Mouse (Mus musculus) hindbrain, embryonic 11.5 days (tissue): ENCODE measurements around the gene Aldh3b2. TPM values are rescaled to one million over a fixed set of nuclear protein-coding genes. Genes with fewer than 3 reads are reported as not detected.

Source experiments
- ATAC-seq: fragments of 200-750 bp; cut with Nextera tagmentation; 2 replicates; pipeline ENCODE4 v1.8.0; 2017; ENCODE audit warnings: mild to moderate bottlenecking, moderate TSS enrichment, moderate library complexity; ENCODE audit not compliant: low FRiP score
- DNase-seq: peaks from one replicate; pipeline ENCODE4 v3.0.0-alpha.2; 2015; ENCODE audit warnings: low spot score
- H3K27ac ChIP-seq: fragments of 300-500 bp; sonication (generic); 2 replicates; pipeline ENCODE4 v1.5.1; 2014; ENCODE audit warnings: mild to moderate bottlenecking, low read depth, low read length
- H3K27me3 ChIP-seq: fragments of 300-500 bp; sonication (generic); 2 replicates; pipeline ENCODE4 v1.6.1; 2014; ENCODE audit warnings: mild to moderate bottlenecking, low read length, moderate library complexity, mixed read lengths; ENCODE audit not compliant: control insufficient read depth, insufficient read depth
- H3K36me3 ChIP-seq: fragments of 300-500 bp; sonication (generic); 2 replicates; pipeline ENCODE4 v1.6.1; 2014; ENCODE audit warnings: mild to moderate bottlenecking, low read length, moderate library complexity, mixed read lengths; ENCODE audit not compliant: control insufficient read depth, insufficient read depth
- H3K4me1 ChIP-seq: fragments of 300-500 bp; sonication (generic); replicated peaks from 2 replicates; pipeline ENCODE4 v1.6.1; 2014; ENCODE audit warnings: low read length, mixed read lengths; ENCODE audit not compliant: control insufficient read depth, insufficient read depth
- H3K4me2 ChIP-seq: fragments of 300-500 bp; sonication (generic); replicated peaks from 2 replicates; pipeline ENCODE4 v1.6.1; 2014; ENCODE audit warnings: mild to moderate bottlenecking, low read depth, low read length
- H3K4me3 ChIP-seq: fragments of 300-500 bp; sonication (generic); 2 replicates; pipeline ENCODE4 v1.5.1; 2014; ENCODE audit warnings: low read depth, low read length
- H3K9ac ChIP-seq: fragments of 300-500 bp; sonication (generic); 2 replicates; pipeline ENCODE4 v1.6.1; 2014; ENCODE audit warnings: low read depth, low read length
- H3K9me3 ChIP-seq: fragments of 300-500 bp; sonication (generic); 2 replicates; pipeline ENCODE4 v1.6.1; 2016; ENCODE audit warnings: low read length; ENCODE audit not compliant: control insufficient read depth
- WGBS: fragments of 180-500 bp; shearing (Covaris S2); extraction: QIAGEN DNeasy Blood & Tissue Kit; methylation state at CpG from one replicate; pipeline ENCODE4 v1.1.7; 2014; 5-methylcytosine and 5-hydroxymethylcytosine counted together
- polyA plus RNA-seq: library from polyadenylated mRNA; unstranded; fragments of >200 nt; fragmentation: Nextera tagmentation; extraction: Ambion mirVana; gene quantifications from 2 replicates; pipeline ENCODE4 v1.2.1, GENCODE M21; 2014

Gene Aldh3b2
- polyA plus RNA-seq, 1 experiment from 2014 or later, result 2.3 TPM

- Histone ChIP-seq H3K27ac (no peak overlapping the region), H3K4me1 (no peaks in the 10 kb centered on the region), H3K9ac (no peak overlapping the region), H3K27me3 (no peaks in the 10 kb centered on the region), H3K36me3 (no peaks in the 10 kb centered on the region), H3K4me3 (no peak overlapping the region), H3K9me3 (no peaks in the 10 kb centered on the region), H3K4me2 (no peak overlapping the region)
- WGBS, result 70% methylated on average over 10 of the region's 10 CpGs
- no peak for ATAC-seq
- no peak for DNase-seq
These were observed 45.9 kb downstream of the Aldh3b2 start for GRCm38 (mm10) chr19:4017921-4018587.

- peak; percentile 35; the same call in 1 of the 2 replicates for ATAC-seq
These were observed 46.8 kb downstream of the Aldh3b2 start for GRCm38 (mm10) chr19:4018743-4019583.

GRCm38 (mm10) chr19:4023185-4023584, 51.1 kb downstream of the Aldh3b2 start:
- ATAC-seq, result no peak
- no peak overlapping the region for H3K9ac ChIP-seq
- H3K27ac ChIP-seq, result no peak overlapping the region
- no peak for DNase-seq
- H3K4me1 ChIP-seq, result no peaks in the 10 kb centered on the region
- no peaks in the 10 kb centered on the region for H3K36me3 ChIP-seq
- WGBS, result 83% methylated on average over 7 of the region's 7 CpGs
- H3K27me3 ChIP-seq, result no peaks in the 10 kb centered on the region
- no peaks in the 10 kb centered on the region for H3K9me3 ChIP-seq
- H3K4me2 ChIP-seq, result no peak overlapping the region
- no peak overlapping the region for H3K4me3 ChIP-seq

More at GRCm38 (mm10) chr19:4018743-4019583, 46.8 kb downstream of the Aldh3b2 start:
- no peak overlapping the region for H3K4me2 ChIP-seq
- no peaks in the 10 kb centered on the region for H3K4me1 ChIP-seq
- H3K4me3 ChIP-seq, result no peak overlapping the region
- no peaks in the 10 kb centered on the region for H3K9me3 ChIP-seq
- WGBS, result 37% methylated on average over 18 of the region's 18 CpGs
- H3K27ac ChIP-seq, result no peak overlapping the region
- H3K36me3 ChIP-seq, result no peaks in the 10 kb centered on the region
- peak; percentile 71 for DNase-seq
- H3K9ac ChIP-seq, result no peak overlapping the region
- no peaks in the 10 kb centered on the region for H3K27me3 ChIP-seq

GRCm38 (mm10) chr19:4027576-4027975, 55.4 kb downstream of the Aldh3b2 start:
- no peak overlapping the region for H3K4me2 ChIP-seq
- ATAC-seq (no peak), DNase-seq (no peak)
- no peaks in the 10 kb centered on the region for H3K27me3 ChIP-seq
- H3K9ac ChIP-seq, result no peak overlapping the region
- H3K27ac ChIP-seq, result no peak overlapping the region
- H3K4me1 ChIP-seq, result no peaks in the 10 kb centered on the region
- no peaks in the 10 kb centered on the region for H3K36me3 ChIP-seq
- H3K4me3 ChIP-seq, result no peak overlapping the region
- H3K9me3 ChIP-seq, result no peaks in the 10 kb centered on the region

Other genes with a start within 250 kb of the Aldh3b2 start
- gene Kmt5b, start 204.9 kb upstream of the Aldh3b2 start, polyA plus RNA-seq, result 43.9 and 52.7 TPM in 2 replicates
- 50.3 and 63.7 TPM in 2 replicates for gene Chka, start 120.6 kb upstream of the Aldh3b2 start, polyA plus RNA-seq
- gene Tcirg1, start 65.2 kb upstream of the Aldh3b2 start, polyA plus RNA-seq, result 10.7 and 11.6 TPM in 2 replicates
- gene Ndufs8, start 59.6 kb upstream of the Aldh3b2 start, polyA plus RNA-seq, result 240 and 258 TPM in 2 replicates
- 0.59 and 1.4 TPM in 2 replicates for gene Aldh3b1, start 42.5 kb upstream of the Aldh3b2 start, polyA plus RNA-seq
- gene Unc93b1, start 37.1 kb upstream of the Aldh3b2 start, polyA plus RNA-seq, result 5.1 and 6.4 TPM in 2 replicates
- not detected in 2 replicates for gene Aldh3b3, start 13.7 kb upstream of the Aldh3b2 start, polyA plus RNA-seq
- 2.5 and 2.8 TPM in 2 replicates for gene Acy3, start 14.2 kb downstream of the Aldh3b2 start, polyA plus RNA-seq
- 0.70 and 2.3 TPM in 2 replicates for gene Tbx10, start 20.4 kb downstream of the Aldh3b2 start, polyA plus RNA-seq
- gene Nudt8, start 28.3 kb downstream of the Aldh3b2 start, polyA plus RNA-seq, result 14.6 and 19.5 TPM in 2 replicates
- 1.5 and 1.6 TPM in 2 replicates for gene Gm49405, start 28.3 kb downstream of the Aldh3b2 start, polyA plus RNA-seq
- 1.5 and 1.9 TPM in 2 replicates for gene Doc2g, start 31.0 kb downstream of the Aldh3b2 start, polyA plus RNA-seq
- 188 and 201 TPM in 2 replicates for gene Ndufv1, start 40.5 kb downstream of the Aldh3b2 start, polyA plus RNA-seq
- gene Gstp1, start 65.7 kb downstream of the Aldh3b2 start, polyA plus RNA-seq, result 343 and 348 TPM in 2 replicates
- gene Gstp2, start 73.7 kb downstream of the Aldh3b2 start, polyA plus RNA-seq, result 1.1 and 2.9 TPM in 2 replicates
- gene Gstp3, start 87.2 kb downstream of the Aldh3b2 start, polyA plus RNA-seq, result not detected in 2 replicates
- not detected in 2 replicates for gene Cabp2, start 109.2 kb downstream of the Aldh3b2 start, polyA plus RNA-seq
- 74.4 and 84.3 TPM in 2 replicates for gene Cdk2ap2, start 124.9 kb downstream of the Aldh3b2 start, polyA plus RNA-seq
- 12.2 and 15.4 TPM in 2 replicates for gene Pitpnm1, start 127.7 kb downstream of the Aldh3b2 start, polyA plus RNA-seq
- gene Aip, start 153.5 kb downstream of the Aldh3b2 start, polyA plus RNA-seq, result 65.7 and 67.4 TPM in 2 replicates
- not detected in 2 replicates for gene Gpr152, start 167.5 kb downstream of the Aldh3b2 start, polyA plus RNA-seq
- not detected in 2 replicates for gene Cabp4, start 171.7 kb downstream of the Aldh3b2 start, polyA plus RNA-seq
- gene Coro1b, start 176.3 kb downstream of the Aldh3b2 start, polyA plus RNA-seq, result 119 and 123 TPM in 2 replicates
- 1.0 and 1.1 TPM in 2 replicates for gene Ptprcap, start 181.3 kb downstream of the Aldh3b2 start, polyA plus RNA-seq
- gene Rps6kb2, start 191.0 kb downstream of the Aldh3b2 start, polyA plus RNA-seq, result 42.2 and 45.7 TPM in 2 replicates
- gene Carns1, start 203.2 kb downstream of the Aldh3b2 start, polyA plus RNA-seq, result 2.8 and 3.3 TPM in 2 replicates
- gene Tbc1d10c, start 219.0 kb downstream of the Aldh3b2 start, polyA plus RNA-seq, result 0.79 and 0.96 TPM in 2 replicates
- gene Ppp1ca, start 219.7 kb downstream of the Aldh3b2 start, polyA plus RNA-seq, result 868 and 927 TPM in 2 replicates
- 41.6 and 42.1 TPM in 2 replicates for gene Rad9a, start 229.3 kb downstream of the Aldh3b2 start, polyA plus RNA-seq
- 0.82 and 0.90 TPM in 2 replicates for gene Clcf1, start 241.9 kb downstream of the Aldh3b2 start, polyA plus RNA-seq
- not detected in 2 replicates for gene AC109138.7, start 242.0 kb downstream of the Aldh3b2 start, polyA plus RNA-seq